Mouse (Mus musculus) 416B (cell line): ENCODE data around the gene Bcar3.
A peak's percentile ranks its signal among the peaks of the same experiment; 100 is the strongest.

Experiments used
- DNase-seq: peaks from one replicate; pipeline ENCODE4 v3.0.0; 2011; ENCODE audit warnings: low read depth

Bcar3 gene

DNA sequence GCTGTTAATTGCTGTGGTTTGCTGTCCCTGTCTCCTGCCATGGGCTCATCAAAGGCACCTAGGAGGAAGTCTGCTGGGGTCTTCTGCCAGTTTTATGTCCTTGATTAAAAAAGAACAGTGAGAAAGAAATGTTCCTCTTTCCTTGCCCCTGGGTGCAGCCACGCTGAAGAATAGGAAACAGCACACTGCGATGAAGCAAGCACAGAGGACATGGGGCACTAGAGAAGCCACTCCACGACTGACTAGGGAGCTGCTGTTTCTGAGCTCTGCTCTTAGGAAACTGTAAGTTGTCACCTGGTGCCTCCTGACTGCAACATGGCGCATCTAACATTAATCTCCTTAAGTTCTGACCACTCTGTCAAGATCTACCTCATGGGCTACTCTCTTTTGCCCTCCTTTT lies 272.6 kb downstream of the Bcar3 start:
- peak; percentile 48 for DNase-seq

DNA sequence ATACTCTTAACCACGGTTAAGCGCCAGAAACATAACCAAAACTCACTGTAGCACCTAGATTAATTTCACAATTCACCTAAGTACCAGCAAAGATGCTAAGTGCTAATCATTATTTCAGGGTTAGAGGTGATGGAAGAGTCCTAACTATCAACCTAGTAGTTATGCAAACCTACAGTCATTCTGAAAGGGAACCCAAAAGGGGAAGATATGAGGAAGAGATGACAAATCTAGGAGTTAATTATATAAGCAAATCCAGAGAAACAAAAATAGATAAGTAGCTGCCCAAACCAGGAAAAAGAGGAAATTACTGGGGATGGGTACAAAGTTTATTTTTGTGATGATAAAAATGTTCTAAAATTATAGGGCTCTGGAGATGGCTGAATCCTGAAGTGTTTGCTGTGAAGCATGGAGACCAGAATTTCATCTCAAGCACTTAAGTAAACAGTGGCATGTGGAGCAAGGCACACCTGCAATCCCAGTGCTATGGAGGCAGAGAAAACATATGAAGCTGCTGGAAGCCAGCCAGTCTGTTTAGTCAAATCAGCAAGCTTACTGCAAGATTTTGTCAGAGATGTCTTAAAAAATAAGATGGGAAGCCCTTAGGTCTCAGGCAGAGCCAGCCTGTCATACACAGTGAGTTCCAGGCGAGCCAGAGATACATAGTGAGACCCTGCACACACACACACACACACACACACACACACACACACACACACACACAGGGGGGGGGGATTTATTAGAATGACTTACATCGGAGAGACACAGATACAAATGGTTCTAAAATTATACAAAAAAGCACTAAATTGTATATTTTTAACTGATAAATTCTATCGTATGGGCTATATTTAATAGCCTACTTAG lies 279.7 kb downstream of the Bcar3 start:
- DNase-seq = peak; percentile 29

DNA sequence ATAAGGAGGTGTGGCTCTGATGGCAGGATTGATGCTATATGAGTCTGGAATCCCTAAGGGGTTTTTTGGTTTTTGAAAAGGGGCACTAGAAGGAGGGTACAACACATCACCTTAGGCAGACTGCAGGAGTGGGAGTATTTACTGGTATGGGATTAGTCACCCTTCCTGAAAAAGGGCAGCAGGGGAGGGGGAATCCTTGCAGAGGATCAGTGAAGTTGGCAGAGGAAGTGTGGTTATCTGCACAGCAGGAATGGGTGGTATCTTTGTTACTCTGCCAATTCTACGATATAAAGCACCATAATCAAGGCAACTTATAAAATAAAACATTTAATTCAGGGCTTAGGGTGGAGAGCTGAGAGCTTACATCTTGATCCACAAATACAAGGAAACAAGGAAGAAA lies 281.0 kb downstream of the Bcar3 start:
- peak; percentile 85 for DNase-seq

DNA sequence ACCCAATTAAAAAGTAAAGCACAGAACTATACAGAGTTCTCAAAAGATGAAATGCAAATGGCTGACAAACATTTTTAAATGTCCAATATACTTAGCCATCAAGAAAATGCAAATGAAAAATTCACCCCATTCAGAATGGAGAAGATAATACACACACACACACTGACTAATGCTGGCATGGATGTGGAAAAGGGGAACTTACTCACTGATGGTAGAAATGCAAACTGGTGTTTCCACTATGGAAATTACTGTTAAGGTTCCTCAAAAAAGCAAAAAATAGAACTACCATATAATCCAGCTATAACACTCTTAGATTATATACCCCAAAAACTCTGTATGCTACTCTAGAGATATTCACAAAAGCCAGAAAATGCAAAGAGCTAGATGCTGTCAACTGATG lies 283.4 kb downstream of the Bcar3 start:
- peak; percentile 79 for DNase-seq
